Mouse (Mus musculus): Measurements from ENCODE around the gene Snapc2.

Snapc2 gene

DNA sequence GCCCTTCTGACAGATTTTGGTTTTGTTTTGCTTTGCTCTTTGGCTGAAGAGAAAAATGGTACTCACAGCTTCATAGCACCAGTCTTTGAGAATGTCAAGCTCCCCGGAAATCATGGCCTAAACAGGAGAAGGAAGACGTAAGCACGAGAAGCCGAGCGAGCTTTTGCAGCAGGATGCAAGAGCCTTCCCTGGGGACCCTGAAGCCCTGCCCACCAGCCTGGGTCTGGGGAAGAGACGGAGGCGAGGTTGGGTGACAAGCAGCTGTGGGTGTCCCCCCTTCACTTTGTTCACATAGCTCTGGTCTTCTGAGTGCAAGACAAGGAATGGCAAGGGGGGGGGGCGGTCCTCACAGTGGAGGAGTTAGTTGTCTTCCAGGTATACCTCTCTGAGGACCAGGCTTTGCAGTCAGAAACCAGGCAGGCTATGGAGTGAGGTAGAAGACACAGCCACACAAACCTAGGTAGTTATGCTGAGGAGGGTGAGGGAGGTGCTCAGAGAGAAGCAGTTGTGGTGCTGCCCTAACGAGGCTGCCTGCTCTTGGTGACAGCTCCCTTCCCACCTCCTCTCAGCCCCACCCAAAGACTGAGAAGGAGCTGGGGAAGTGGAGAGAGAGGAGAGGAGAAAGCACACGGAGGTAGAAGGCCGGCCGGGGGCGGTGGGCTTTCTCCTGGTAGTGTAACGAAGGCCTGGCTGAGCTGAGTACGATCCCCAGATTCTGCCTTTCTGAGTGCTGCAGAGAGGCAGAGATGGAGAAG lies 12.5 kb downstream of the Snapc2 start:
- DNase-seq (ENCODE audit: low spot score) = no peak

DNA sequence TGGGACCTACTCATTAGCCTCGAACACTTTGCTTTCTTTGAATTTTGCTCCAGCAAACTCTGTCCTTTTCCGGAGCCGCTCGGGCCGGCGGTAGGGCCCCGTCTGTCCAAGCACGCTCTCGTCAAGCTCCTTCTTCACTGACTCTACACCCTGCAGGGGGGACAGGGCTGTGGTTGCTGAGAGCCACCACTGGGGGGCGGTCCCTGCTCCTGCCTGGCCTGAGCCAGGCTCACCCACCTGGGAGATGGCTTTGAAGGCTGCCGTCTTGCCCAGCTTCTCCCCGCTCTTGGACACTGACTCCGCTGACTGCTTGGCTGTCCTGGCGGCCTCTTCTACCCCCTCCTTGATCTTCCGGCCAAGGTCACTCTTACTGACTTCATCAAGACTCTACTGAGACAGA lies 14.7 kb downstream of the Snapc2 start:
- DNase-seq (ENCODE audit: low spot score) = no peak

DNA sequence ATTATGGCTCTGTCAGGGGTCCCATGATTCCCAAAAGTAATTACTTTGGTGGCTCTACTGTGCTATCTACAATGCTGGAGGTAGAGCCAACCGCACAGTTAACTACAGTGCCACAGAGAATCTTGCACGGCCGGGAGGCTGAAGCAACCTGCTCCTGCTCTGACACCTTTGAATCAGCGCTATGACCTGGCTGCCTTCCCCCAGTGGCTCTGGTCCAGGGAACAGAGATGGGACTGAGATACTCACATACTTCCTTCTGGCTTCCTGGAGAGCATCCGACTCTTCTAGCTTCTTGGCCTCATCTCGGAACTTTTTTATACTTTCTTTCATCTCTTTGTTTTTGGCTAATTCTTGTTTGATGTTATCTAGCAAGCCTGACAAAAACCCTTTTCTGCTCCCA lies 16.7 kb downstream of the Snapc2 start:
- no peak for DNase-seq (ENCODE audit: low spot score)

GRCm38 (mm10) chr8:4275275-4276110 lies 22.6 kb downstream of the Snapc2 start, which contains the start of gene Timm44:
Gene Timm44, minus strand, starts transcription at chr8:4275913.
- peak; percentile 94 for DNase-seq (ENCODE audit: low spot score)

- no peak for DNase-seq (ENCODE audit: low spot score)
These were observed 23.2 kb downstream of the Snapc2 start for GRCm38 (mm10) chr8:4276111-4276465.

DNA sequence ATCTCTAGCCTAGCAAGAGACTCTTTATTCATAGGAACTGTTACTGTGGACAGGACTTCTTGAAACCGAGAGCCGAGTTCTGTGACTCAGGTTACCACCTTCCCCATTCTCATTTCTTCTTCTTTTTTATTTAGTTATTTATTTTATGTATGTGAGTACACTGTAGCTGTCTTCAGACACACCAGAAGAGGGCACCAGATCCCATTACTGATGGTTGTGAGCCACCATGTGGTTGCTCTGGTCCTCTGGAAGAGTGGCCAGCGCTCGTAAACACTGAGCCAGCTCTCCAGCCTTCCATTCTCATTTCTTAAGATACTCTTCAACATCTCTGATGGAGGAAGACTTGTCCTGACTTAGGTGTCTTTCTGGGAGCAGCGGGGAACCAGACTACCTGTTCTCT lies 39.9 kb downstream of the Snapc2 start:
- no peak for DNase-seq (ENCODE audit: low spot score)

DNA sequence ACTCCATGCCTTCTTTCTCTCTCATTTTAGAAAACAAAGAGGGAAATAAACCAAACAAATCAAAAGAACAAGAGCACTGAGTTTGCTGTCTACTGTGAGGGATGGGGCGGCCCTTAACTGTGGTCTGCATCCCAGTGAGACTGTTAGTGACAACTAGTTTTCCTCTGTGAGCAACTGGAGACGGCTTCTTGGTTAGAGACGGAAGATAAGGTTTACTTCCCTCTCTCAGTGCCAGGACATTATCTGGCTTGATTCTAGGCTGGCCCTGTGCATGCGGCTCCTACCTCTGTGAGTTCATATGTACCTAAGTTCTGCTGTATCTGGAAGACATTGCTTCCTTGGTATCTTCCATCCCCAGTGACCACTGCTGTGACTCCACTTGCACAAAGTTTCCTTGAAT lies 44.9 kb downstream of the Snapc2 start:
- no peak for DNase-seq (ENCODE audit: low spot score)

- DNase-seq (ENCODE audit: low spot score) = no peak
These were observed 51.3 kb downstream of the Snapc2 start for GRCm38 (mm10) chr8:4304124-4304547.

Data from testis, postnatal 14 days (tissue).